Mouse (Mus musculus) erythroblast, embryonic 14.5 days (primary cell): ENCODE measurements around the gene Usp16. TPM values are rescaled to one million over a fixed set of nuclear protein-coding genes. Genes with fewer than 3 reads are reported as not detected.

Source experiments
- H3K27me3 ChIP-seq: 2 replicates; pipeline ENCODE4 v1.6.1; 2012; ENCODE audit warnings: inconsistent platforms; ENCODE audit not compliant: control insufficient read depth
- H3K36me3 ChIP-seq: 2 replicates; pipeline ENCODE4 v1.6.1; 2012; ENCODE audit warnings: mild to moderate bottlenecking, inconsistent platforms; ENCODE audit not compliant: control insufficient read depth
- H3K4me1 ChIP-seq: 2 replicates; pipeline ENCODE4 v1.6.1; 2012; ENCODE audit warnings: inconsistent platforms; ENCODE audit not compliant: control insufficient read depth
- H3K4me3 ChIP-seq: replicated peaks from 2 replicates; pipeline ENCODE3; 2012; ENCODE audit warnings: moderate library complexity, mild to moderate bottlenecking, inconsistent platforms
- H3K9me3 ChIP-seq: 2 replicates; pipeline ENCODE4 v1.6.1; 2012; ENCODE audit warnings: low read length, inconsistent platforms, mixed read lengths; ENCODE audit not compliant: control insufficient read depth
- GATA1 ChIP-seq: IDR thresholded peaks from 2 replicates; pipeline ENCODE4 v1.6.1; 2012; ENCODE audit warnings: low read length, inconsistent platforms, mixed read lengths
- TAL1 ChIP-seq: IDR thresholded peaks from 3 replicates; pipeline ENCODE4 v1.6.1; 2012; ENCODE audit warnings: low read length, inconsistent platforms, mixed read lengths
- polyA plus RNA-seq: library from polyadenylated mRNA; stranded (reverse); fragments of >175 nt; gene quantifications from 2 replicates; pipeline ENCODE4 v1.2.3, GENCODE M21; 2012

Usp16 gene
- polyA plus RNA-seq, 1 experiment, result 1.1 TPM

DNA sequence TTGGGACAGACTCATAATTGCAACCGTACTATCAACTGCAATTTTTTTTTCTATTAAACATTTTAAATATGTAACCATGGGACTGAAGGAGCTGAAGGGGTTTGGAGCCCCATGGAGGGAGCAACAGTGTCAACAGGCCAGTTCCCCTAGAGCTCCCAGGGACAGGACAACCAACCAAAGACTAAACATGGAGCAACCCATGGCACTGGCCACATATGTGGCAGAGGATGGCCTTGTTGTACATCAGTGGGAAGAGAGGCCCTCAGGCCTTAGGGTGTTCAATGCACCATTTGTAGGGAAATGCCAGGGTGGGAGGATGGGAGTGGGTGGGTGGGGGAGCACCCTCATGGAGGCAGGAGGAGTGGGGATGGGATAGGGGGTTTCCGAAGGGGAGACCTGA lies 42.2 kb downstream of the Usp16 start:
- H3K4me1 ChIP-seq, result peaks cover 44% of the 10 kb centered on the region
- H3K4me3 ChIP-seq, result peak overlapping the region; percentile 79
- H3K36me3 ChIP-seq, result peaks cover 27% of the 10 kb centered on the region
- TF ChIP-seq TAL1, result no peak
- TF ChIP-seq GATA1, result no peak
- H3K9me3 ChIP-seq, result no peaks in the 10 kb centered on the region
- H3K27me3 ChIP-seq, result no peaks in the 10 kb centered on the region

- TF ChIP-seq GATA1 (no peak), TAL1 (no peak)
- Histone ChIP-seq H3K4me1 (peaks cover 44% of the 10 kb centered on the region), H3K36me3 (peaks cover 23% of the 10 kb centered on the region), H3K9me3 (no peaks in the 10 kb centered on the region), H3K4me3 (no peak overlapping the region), H3K27me3 (no peaks in the 10 kb centered on the region)
These were observed 42.7 kb downstream of the Usp16 start for GRCm38 (mm10) chr16:87497171-87497570.

- Histone ChIP-seq H3K36me3 (no peaks in the 10 kb centered on the region), H3K9me3 (no peaks in the 10 kb centered on the region), H3K4me3 (no peak overlapping the region), H3K4me1 (peaks cover 35% of the 10 kb centered on the region), H3K27me3 (no peaks in the 10 kb centered on the region)
- TF ChIP-seq TAL1 (no peak), GATA1 (no peak)
These were observed 45.1 kb downstream of the Usp16 start for GRCm38 (mm10) chr16:87499556-87499955.

GRCm38 (mm10) chr16:87501304-87502078 lies 47.0 kb downstream of the Usp16 start:
- no peak for TF ChIP-seq GATA1
- no peak for TF ChIP-seq TAL1
- no peaks in the 10 kb centered on the region for H3K36me3 ChIP-seq
- H3K4me3 ChIP-seq, result no peak overlapping the region

DNA sequence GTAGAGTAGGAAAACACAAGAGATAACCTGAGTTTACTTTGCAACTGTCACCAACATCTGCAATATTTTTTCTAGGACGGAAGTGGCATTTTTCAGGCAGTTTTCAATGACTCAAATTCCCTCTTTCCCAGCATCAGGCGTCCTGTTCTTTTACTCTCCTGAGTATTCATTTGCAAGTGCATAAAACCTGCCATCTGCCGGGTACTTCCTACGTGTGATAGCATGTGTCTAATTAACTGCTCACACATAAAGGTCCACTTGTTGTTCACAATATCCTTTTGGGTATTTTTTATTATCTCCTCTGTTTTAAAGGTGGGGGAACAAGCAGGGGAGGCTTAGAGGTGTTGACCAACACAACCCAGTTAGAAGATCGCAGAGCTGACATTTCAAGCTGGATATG lies 57.2 kb downstream of the Usp16 start:
- TF ChIP-seq TAL1, result no peak
- TF ChIP-seq GATA1, result no peak
- Histone ChIP-seq H3K36me3 (no peaks in the 10 kb centered on the region), H3K9me3 (peaks cover 11% of the 10 kb centered on the region), H3K27me3 (no peaks in the 10 kb centered on the region), H3K4me3 (no peak overlapping the region), H3K4me1 (no peaks in the 10 kb centered on the region)

More at GRCm38 (mm10) chr16:87501304-87502078, 47.0 kb downstream of the Usp16 start:
- H3K27me3 ChIP-seq, result no peaks in the 10 kb centered on the region
- H3K9me3 ChIP-seq, result no peaks in the 10 kb centered on the region
- H3K4me1 ChIP-seq, result peaks cover 25% of the 10 kb centered on the region

GRCm38 (mm10) chr16:87512331-87512730 lies 57.8 kb downstream of the Usp16 start:
- Histone ChIP-seq H3K36me3 (no peaks in the 10 kb centered on the region), H3K4me3 (no peak overlapping the region)
- no peak for TF ChIP-seq TAL1
- TF ChIP-seq GATA1, result no peak

DNA sequence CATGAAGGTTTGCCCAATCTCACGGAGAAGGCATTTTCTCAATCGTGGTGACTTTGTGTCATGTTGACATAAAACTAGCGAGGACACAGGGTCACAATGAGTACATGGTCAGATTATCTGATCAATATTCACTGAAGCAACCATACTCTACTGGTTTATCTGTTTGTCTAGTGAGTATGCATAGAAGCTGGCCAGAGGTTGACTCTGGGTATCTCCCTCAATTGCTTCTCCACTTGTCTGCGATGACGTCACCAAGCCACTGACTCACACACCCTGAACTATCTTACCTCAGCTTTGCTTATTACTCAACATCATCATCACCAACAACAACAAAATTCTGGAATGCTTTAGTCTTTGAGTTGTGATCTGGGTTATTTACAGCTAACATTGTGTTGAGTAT lies 69.7 kb downstream of the Usp16 start:
- no peaks in the 10 kb centered on the region for H3K27me3 ChIP-seq
- no peak overlapping the region for H3K4me3 ChIP-seq
- TF ChIP-seq TAL1 (no peak), GATA1 (no peak)
- H3K36me3 ChIP-seq, result no peaks in the 10 kb centered on the region
- no peaks in the 10 kb centered on the region for H3K4me1 ChIP-seq
- H3K9me3 ChIP-seq, result no peaks in the 10 kb centered on the region

More at GRCm38 (mm10) chr16:87512331-87512730, 57.8 kb downstream of the Usp16 start:
- H3K9me3 ChIP-seq, result peaks cover 11% of the 10 kb centered on the region
- H3K27me3 ChIP-seq, result no peaks in the 10 kb centered on the region
- no peaks in the 10 kb centered on the region for H3K4me1 ChIP-seq

- no peaks in the 10 kb centered on the region for H3K36me3 ChIP-seq
- no peak for TF ChIP-seq GATA1
- no peak for TF ChIP-seq TAL1
- no peak overlapping the region for H3K4me3 ChIP-seq
- no peaks in the 10 kb centered on the region for H3K27me3 ChIP-seq
- no peaks in the 10 kb centered on the region for H3K9me3 ChIP-seq
- H3K4me1 ChIP-seq, result no peaks in the 10 kb centered on the region
These were observed 73.2 kb downstream of the Usp16 start for GRCm38 (mm10) chr16:87527553-87528249.

- Histone ChIP-seq H3K4me1 (no peaks in the 10 kb centered on the region), H3K9me3 (no peaks in the 10 kb centered on the region), H3K4me3 (no peak overlapping the region), H3K27me3 (no peaks in the 10 kb centered on the region), H3K36me3 (no peaks in the 10 kb centered on the region)
- TF ChIP-seq TAL1 (no peak), GATA1 (no peak)
These were observed 74.3 kb downstream of the Usp16 start for GRCm38 (mm10) chr16:87528755-87529154.

Other genes with a start within 250 kb of the Usp16 start
- 0.06 and 0.19 TPM in 2 replicates for gene N6amt1, start 100.5 kb upstream of the Usp16 start, polyA plus RNA-seq
- gene Ltn1, start 22.1 kb upstream of the Usp16 start, polyA plus RNA-seq, result 0.04 and 0.07 TPM in 2 replicates
- gene Rwdd2b, start 14.1 kb upstream of the Usp16 start, polyA plus RNA-seq, result 0.11 TPM in 1 of 2 replicates, not detected in the other
- 3.5 and 5.3 TPM in 2 replicates for gene Cct8, start 41.2 kb downstream of the Usp16 start, polyA plus RNA-seq
- gene Map3k7cl, start 98.6 kb downstream of the Usp16 start, polyA plus RNA-seq, result not detected in 2 replicates
- gene Bach1, start 244.2 kb downstream of the Usp16 start, polyA plus RNA-seq, result 0.73 and 0.85 TPM in 2 replicates